Comparison of ENCODE assay signal across 22 mouse cellular contexts in genomic region chr17:35728821-35729220, GRCm38 (mm10).
"Had no signal": no experiment of that assay in that cellular context is flagged by ENCODE, and none has a peak within 500 bp of the region (broad histone marks: within the 10 kb centered on the region; RNA-seq: fewer than 3 reads in every experiment).

No protein-coding gene starts in this region.

- H3K27me3 ChIP-seq: heart, embryonic 15.5 days; hindbrain, embryonic 15.5 days had no signal

- H3K27ac ChIP-seq: heart, adult 2 months; heart, embryonic 13.5 days; heart, embryonic 15.5 days; hindbrain, embryonic 13.5 days; hindbrain, embryonic 15.5 days; hindbrain, postnatal 0 days; limb, embryonic 13.5 days; limb, embryonic 15.5 days; liver, embryonic 12.5 days; liver, embryonic 14.5 days had no signal

- H3K9ac ChIP-seq: forebrain, postnatal 0 days; heart, embryonic 13.5 days; heart, embryonic 15.5 days; hindbrain, embryonic 13.5 days; hindbrain, embryonic 15.5 days; limb, embryonic 13.5 days; limb, embryonic 15.5 days; liver, embryonic 12.5 days; liver, embryonic 14.5 days had no signal

- ATAC-seq: forebrain, postnatal 0 days; hindbrain, postnatal 0 days; intestine, embryonic 16.5 days; liver, embryonic 12.5 days had no signal

- DNase-seq: forebrain, postnatal 0 days; gastrocnemius, postnatal 14 days; gastrocnemius, postnatal 36 days; heart, adult 11 months; heart, adult 2 months; heart, postnatal 14 days; heart, postnatal 36 days; kidney, postnatal 25 days; layer of hippocampus, adult 9-11 months; layer of hippocampus, postnatal 36 days; left cerebral cortex, postnatal 4 days had no signal

- H3K4me3 ChIP-seq: heart, adult 2 months; heart, embryonic 13.5 days; heart, embryonic 15.5 days; hindbrain, embryonic 13.5 days; hindbrain, embryonic 15.5 days; limb, embryonic 13.5 days; limb, embryonic 15.5 days; liver, embryonic 12.5 days had no signal

- H3K4me2 ChIP-seq: heart, embryonic 11.5 days; heart, embryonic 13.5 days; heart, embryonic 15.5 days; hindbrain, embryonic 13.5 days; hindbrain, embryonic 15.5 days; limb, embryonic 13.5 days; limb, embryonic 15.5 days; liver, embryonic 12.5 days had no signal

- H3K36me3 ChIP-seq: heart, embryonic 13.5 days; heart, embryonic 15.5 days; hindbrain, embryonic 13.5 days; hindbrain, embryonic 15.5 days; limb, embryonic 13.5 days; limb, embryonic 15.5 days; liver, embryonic 12.5 days had no signal

- H3K9me3 ChIP-seq: heart, embryonic 13.5 days; heart, embryonic 15.5 days; hindbrain, embryonic 13.5 days; hindbrain, embryonic 15.5 days; limb, embryonic 13.5 days; limb, embryonic 15.5 days; liver, embryonic 12.5 days had no signal
